Mouse (Mus musculus): ENCODE measurements around the gene Tbc1d10a. TPM values are rescaled to one million over a fixed set of nuclear protein-coding genes. Genes with fewer than 3 reads are reported as not detected.
A peak's percentile ranks its signal among the peaks of the same experiment; 100 is the strongest.

The Tbc1d10a gene
- polyA plus RNA-seq, 1 experiment from 2014 or later: 39.2 TPM

DNA sequence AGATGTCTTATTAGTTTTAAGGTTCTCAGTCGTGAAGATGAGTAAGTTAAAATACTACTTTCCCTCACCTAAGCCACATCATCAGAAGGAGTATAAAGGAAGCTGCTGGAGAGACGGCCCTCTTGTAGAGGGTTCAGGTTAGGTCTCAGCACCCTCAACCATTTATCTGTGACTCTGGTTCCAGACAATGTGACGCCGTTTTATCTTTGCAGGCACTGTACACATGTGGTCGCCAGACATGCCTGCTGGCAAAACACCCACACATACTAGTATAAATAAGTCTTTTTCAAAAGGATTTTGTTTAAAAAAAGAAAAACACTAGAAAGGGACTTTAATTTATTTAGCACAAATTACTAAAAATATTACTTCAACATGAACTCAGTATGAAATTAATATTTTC lies 30.9 kb upstream of the Tbc1d10a start:
- 46% methylated on average over 5 of the region's 5 CpGs for WGBS
- H3K27me3 ChIP-seq: no peaks in the 10 kb centered on the region
- H3K27ac ChIP-seq: no peak overlapping the region
- H3K9me3 ChIP-seq: no peaks in the 10 kb centered on the region
- H3K4me2 ChIP-seq: no peak overlapping the region
- peaks cover 23% of the 10 kb centered on the region for H3K4me1 ChIP-seq
- no peak for ATAC-seq (ENCODE audit: insufficient number of reproducible peaks, insufficient read depth, low FRiP score, low TSS enrichment, low read depth)
- 0 out of 2 replicates have a peak, but pooled peaks cover 5% of the 10 kb centered on the region for H3K36me3 ChIP-seq
- H3K4me3 ChIP-seq: no peak overlapping the region
- no peak overlapping the region for H3K9ac ChIP-seq

DNA sequence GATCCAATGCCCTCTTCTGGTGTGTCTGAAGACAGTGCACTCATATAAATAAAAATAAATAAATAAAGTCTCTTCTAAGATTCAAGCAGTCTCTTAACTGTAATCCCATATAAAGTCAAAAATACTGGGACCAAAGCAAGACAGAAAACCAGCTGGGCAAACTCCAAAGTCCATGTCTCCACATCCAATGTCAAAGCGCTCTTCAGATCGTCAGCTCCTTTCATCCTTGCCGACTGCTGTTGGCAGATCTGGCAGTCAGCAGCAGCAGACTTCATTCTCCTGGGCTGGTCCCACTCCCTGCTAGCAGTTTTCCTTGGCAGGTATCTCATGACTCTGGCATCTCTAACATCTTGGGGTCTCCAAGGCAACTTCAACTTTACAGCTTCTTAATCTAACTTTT lies 27.9 kb upstream of the Tbc1d10a start:
- H3K4me3 ChIP-seq: no peak overlapping the region
- no peak for ATAC-seq (ENCODE audit: insufficient number of reproducible peaks, insufficient read depth, low FRiP score, low TSS enrichment, low read depth)
- H3K9ac ChIP-seq: no peak overlapping the region
- no peaks in the 10 kb centered on the region for H3K27me3 ChIP-seq
- H3K36me3 ChIP-seq: peaks cover 25% of the 10 kb centered on the region
- WGBS: 94% methylated on average over 3 of the region's 3 CpGs
- peak overlapping the region; percentile 93; the same call in 1 of the 2 replicates for H3K4me2 ChIP-seq
- H3K4me1 ChIP-seq: peaks cover 48% of the 10 kb centered on the region
- H3K9me3 ChIP-seq: no peaks in the 10 kb centered on the region
- no peak overlapping the region for H3K27ac ChIP-seq

DNA sequence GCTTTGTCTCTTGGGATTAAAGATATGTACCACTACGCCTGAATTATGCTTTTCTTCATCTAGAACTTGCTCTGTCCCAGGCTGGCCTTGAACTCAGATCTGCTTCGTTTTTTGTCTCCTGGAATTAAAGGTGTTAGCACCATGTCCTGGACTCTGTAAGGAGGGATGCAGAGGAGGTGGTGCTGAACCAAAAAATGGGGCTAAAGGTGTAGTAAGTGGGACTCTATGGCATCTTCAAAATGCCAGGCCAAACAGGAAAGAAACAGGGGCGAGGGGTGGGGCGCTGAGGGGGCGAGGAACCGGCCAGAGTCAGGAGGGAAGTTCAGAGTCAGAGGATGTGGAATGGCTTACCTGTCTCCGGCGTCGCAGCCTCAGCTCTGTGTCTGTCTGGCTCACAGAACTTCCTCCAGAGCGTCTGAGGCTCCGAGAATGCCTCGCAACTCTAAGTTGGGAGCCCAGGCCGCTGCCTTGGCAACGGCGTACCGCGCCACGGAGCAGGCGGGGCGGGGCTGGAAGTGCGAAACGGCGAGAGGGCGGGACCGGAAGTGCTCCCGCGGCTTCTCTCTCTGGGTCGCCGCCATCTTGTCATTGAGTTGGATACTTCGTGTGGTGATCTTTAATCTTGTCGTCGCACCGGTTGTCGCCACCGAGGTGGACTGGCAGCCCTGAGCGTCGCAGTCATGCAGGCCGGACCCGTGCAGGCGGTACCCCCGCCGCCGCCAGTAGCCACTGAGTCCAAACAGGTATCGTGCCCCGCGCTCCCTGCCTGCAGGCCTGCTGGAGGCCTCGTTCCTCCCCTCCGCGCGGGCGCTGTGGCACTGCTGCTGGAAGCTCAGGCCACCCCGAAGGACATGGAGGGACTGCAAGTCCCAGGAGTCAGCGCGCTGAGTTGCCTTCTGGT lies 26.5 kb upstream of the Tbc1d10a start, which contains the start of the genes Ccdc157 and Sf3a1:
Ccdc157 (minus strand) TSS at position 486 of the 901 bp plus-strand sequence.
Sf3a1 (plus strand) TSS at position 543 of the 901 bp plus-strand sequence.
- peaks cover 61% of the 10 kb centered on the region for H3K4me1 ChIP-seq
- H3K27ac ChIP-seq: peak within 1 kb of the TSS; percentile 88
- peak within 1 kb of the TSS; percentile 93 for H3K9ac ChIP-seq
- peaks cover 38% of the 10 kb centered on the region for H3K36me3 ChIP-seq
- peak within 1 kb of the TSS; percentile 92 for H3K4me3 ChIP-seq
- WGBS: under 1% methylated on average over 54 of the region's 54 CpGs
- no peaks in the 10 kb centered on the region for H3K9me3 ChIP-seq
- H3K4me2 ChIP-seq: peak within 1 kb of the TSS; percentile 93
- ATAC-seq (ENCODE audit: insufficient number of reproducible peaks, insufficient read depth, low FRiP score, low TSS enrichment, low read depth): peak; percentile 91
- no peaks in the 10 kb centered on the region for H3K27me3 ChIP-seq

- Histone ChIP-seq H3K9me3 (no peaks in the 10 kb centered on the region), H3K27me3 (no peaks in the 10 kb centered on the region), H3K36me3 (peaks cover 46% of the 10 kb centered on the region), H3K4me2 (peak overlapping the region; percentile 93), H3K4me1 (peaks cover 67% of the 10 kb centered on the region), H3K27ac (peak overlapping the region; percentile 88), H3K9ac (peak overlapping the region; percentile 93), H3K4me3 (peak overlapping the region; percentile 92)
- no peak for ATAC-seq (ENCODE audit: insufficient number of reproducible peaks, insufficient read depth, low FRiP score, low TSS enrichment, low read depth)
- WGBS: 6% methylated on average over 15 of the region's 15 CpGs
Observed at GRCm38 (mm10) chr11:4160758-4161480, 25.7 kb upstream of the Tbc1d10a start.

GRCm38 (mm10) chr11:4164701-4165100 lies 21.9 kb upstream of the Tbc1d10a start:
- Histone ChIP-seq H3K4me3 (peak overlapping the region; percentile 3; the same call in 1 of the 2 replicates), H3K4me2 (peak overlapping the region; percentile 43), H3K9me3 (no peaks in the 10 kb centered on the region), H3K4me1 (peaks cover 45% of the 10 kb centered on the region), H3K27ac (peak overlapping the region; percentile 84), H3K9ac (peak overlapping the region; percentile 22; the same call in 1 of the 2 replicates), H3K36me3 (peaks cover 84% of the 10 kb centered on the region), H3K27me3 (no peaks in the 10 kb centered on the region)
- 33% methylated on average over 2 of the region's 2 CpGs for WGBS
- peak; percentile 74; the same call in 1 of the 2 replicates for ATAC-seq (ENCODE audit: insufficient number of reproducible peaks, insufficient read depth, low FRiP score, low TSS enrichment, low read depth)

DNA sequence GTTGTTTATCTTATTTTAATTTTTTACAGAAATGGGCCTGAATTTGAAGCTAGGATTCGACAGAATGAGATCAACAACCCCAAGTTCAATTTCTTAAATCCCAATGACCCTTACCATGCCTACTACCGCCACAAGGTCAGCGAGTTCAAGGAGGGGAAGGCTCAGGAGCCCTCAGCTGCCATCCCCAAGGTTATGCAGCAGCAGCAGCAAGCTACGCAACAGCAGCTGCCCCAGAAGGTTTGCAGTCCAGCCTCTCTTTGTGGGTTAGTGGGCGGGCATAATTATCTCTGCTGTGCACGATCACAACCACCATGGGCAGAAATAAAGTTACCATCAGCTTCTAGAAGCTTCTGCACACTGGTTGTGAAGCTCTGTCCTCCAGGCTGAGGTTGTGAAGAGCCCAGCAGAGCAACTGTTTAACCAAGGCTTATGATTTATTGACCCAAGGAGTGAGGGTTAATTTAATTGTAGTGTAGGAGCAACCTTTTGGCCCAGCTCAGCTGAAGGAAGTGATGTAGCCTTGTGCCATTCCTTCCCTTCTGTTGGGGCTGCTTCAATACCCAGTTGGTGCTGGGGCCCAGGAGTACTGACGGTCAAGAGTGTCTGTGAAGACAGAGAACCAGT lies 20.0 kb upstream of the Tbc1d10a start:
- no peaks in the 10 kb centered on the region for H3K27me3 ChIP-seq
- peaks cover 37% of the 10 kb centered on the region for H3K4me1 ChIP-seq
- no peak overlapping the region for H3K27ac ChIP-seq
- H3K4me2 ChIP-seq: no peak overlapping the region
- H3K4me3 ChIP-seq: no peak overlapping the region
- H3K36me3 ChIP-seq: peaks cover 97% of the 10 kb centered on the region
- WGBS: 91% methylated on average over 7 of the region's 7 CpGs
- no peak for ATAC-seq (ENCODE audit: insufficient number of reproducible peaks, insufficient read depth, low FRiP score, low TSS enrichment, low read depth)
- H3K9me3 ChIP-seq: no peaks in the 10 kb centered on the region
- H3K9ac ChIP-seq: no peak overlapping the region

DNA sequence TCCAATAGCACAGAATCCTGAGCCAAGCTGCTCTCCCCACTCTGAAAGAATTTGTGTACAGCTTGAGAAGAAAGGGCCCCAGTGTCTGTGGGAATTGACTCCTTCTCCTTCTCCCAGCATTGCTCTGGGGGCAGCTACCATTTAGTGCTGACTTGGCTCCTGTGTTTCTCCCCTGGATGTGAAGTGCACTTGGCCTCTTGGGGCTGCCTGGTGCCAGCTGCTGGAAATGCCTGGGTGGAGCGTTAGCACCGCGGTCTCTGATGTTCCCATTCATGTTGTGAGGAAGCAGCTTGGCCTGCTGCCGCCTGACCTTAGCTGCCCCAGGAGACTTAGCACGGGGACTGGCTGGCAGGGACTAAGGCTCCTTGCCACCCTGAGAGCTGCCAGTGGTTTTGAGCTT lies 12.0 kb upstream of the Tbc1d10a start:
- 87% methylated on average over 5 of the region's 5 CpGs for WGBS
- H3K4me1 ChIP-seq: no peaks in the 10 kb centered on the region
- no peak for ATAC-seq (ENCODE audit: insufficient number of reproducible peaks, insufficient read depth, low FRiP score, low TSS enrichment, low read depth)
- H3K4me2 ChIP-seq: no peak overlapping the region
- no peak overlapping the region for H3K9ac ChIP-seq
- H3K4me3 ChIP-seq: no peak overlapping the region
- no peak overlapping the region for H3K27ac ChIP-seq
- H3K9me3 ChIP-seq: no peaks in the 10 kb centered on the region
- peaks cover 100% of the 10 kb centered on the region for H3K36me3 ChIP-seq
- H3K27me3 ChIP-seq: no peaks in the 10 kb centered on the region

GRCm38 (mm10) chr11:4177716-4178115 lies 8.9 kb upstream of the Tbc1d10a start:
- Histone ChIP-seq H3K4me3 (no peak overlapping the region), H3K27ac (no peak overlapping the region), H3K9ac (no peak overlapping the region), H3K4me2 (no peak overlapping the region), H3K4me1 (no peaks in the 10 kb centered on the region), H3K27me3 (no peaks in the 10 kb centered on the region), H3K9me3 (no peaks in the 10 kb centered on the region), H3K36me3 (peaks cover 99% of the 10 kb centered on the region)
- ATAC-seq (ENCODE audit: insufficient number of reproducible peaks, insufficient read depth, low FRiP score, low TSS enrichment, low read depth): no peak
- WGBS: 92% methylated on average over 4 of the region's 4 CpGs

GRCm38 (mm10) chr11:4182061-4182460 lies 4.5 kb upstream of the Tbc1d10a start:
- H3K9ac ChIP-seq: no peak overlapping the region
- no peak overlapping the region for H3K4me2 ChIP-seq
- H3K4me1 ChIP-seq: 0 out of 2 replicates have a peak, but pooled peaks cover 2% of the 10 kb centered on the region
- no peak overlapping the region for H3K4me3 ChIP-seq
- 6% methylated on average over 1 of the region's 1 CpGs for WGBS
- H3K27me3 ChIP-seq: no peaks in the 10 kb centered on the region
- no peak overlapping the region for H3K27ac ChIP-seq
- H3K9me3 ChIP-seq: no peaks in the 10 kb centered on the region
- no peak for ATAC-seq (ENCODE audit: insufficient number of reproducible peaks, insufficient read depth, low FRiP score, low TSS enrichment, low read depth)
- H3K36me3 ChIP-seq: peaks cover 61% of the 10 kb centered on the region

DNA sequence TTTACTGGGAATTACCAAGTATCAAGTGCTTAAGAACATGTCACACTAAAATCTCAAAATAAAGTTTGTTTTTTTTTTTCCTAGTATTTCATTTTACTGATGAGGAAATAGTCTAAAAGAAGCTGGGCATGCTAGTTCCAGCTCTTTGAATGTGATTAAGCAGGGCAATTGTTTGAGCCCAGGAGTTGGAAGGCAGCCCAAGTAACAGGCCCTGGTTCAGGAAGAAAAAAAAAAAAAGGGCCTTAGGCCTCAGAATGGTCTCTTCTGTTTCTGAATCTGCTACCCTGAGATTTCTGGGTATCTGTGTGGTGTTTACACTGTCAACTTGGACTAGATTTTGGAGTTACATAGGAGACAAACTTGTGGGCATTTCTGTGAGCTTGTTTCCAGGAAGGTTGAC lies 3.1 kb upstream of the Tbc1d10a start:
- H3K4me2 ChIP-seq: no peak overlapping the region
- no peak overlapping the region for H3K9ac ChIP-seq
- no peak overlapping the region for H3K4me3 ChIP-seq
- peaks cover 16% of the 10 kb centered on the region for H3K4me1 ChIP-seq
- H3K27ac ChIP-seq: no peak overlapping the region
- H3K36me3 ChIP-seq: peaks cover 47% of the 10 kb centered on the region
- H3K27me3 ChIP-seq: no peaks in the 10 kb centered on the region
- no peaks in the 10 kb centered on the region for H3K9me3 ChIP-seq
- ATAC-seq (ENCODE audit: insufficient number of reproducible peaks, insufficient read depth, low FRiP score, low TSS enrichment, low read depth): no peak

DNA sequence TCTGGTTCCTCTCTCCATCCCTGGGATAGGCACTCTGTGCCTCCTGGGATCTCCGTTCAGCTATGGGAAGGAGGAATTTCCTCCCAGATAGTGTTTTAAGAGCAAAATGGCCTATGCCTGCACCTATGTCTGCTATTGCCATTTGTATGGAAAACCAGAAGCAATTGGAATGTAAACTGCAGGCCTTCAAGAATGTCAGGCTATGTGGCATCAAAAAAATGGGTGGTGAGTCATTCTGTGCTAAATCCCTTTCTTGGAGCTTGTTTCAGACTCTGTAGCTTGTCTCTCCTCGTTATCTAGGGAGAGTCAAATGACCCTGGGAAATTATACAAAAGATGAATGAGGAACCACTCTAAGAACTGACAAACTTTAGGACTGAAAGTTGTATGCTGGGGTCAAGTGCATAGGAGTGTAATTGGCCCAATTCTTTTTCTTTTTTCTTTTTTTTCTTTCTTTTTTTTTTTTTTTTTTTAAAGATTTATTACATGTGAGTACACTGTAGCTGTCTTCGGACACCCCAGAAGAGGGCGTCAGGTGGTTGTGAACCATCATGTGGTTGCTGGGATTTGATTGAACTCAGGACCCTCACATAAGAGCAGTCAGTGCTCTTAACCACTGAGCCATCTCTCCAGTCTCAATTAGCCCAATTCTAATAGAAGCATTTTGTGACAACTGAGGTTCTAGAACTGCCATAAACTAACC lies 2.2 kb upstream of the Tbc1d10a start:
- Histone ChIP-seq H3K4me3 (no peak overlapping the region), H3K9me3 (no peaks in the 10 kb centered on the region), H3K9ac (no peak overlapping the region), H3K36me3 (peaks cover 38% of the 10 kb centered on the region), H3K27ac (no peak overlapping the region), H3K27me3 (no peaks in the 10 kb centered on the region), H3K4me1 (peaks cover 21% of the 10 kb centered on the region), H3K4me2 (no peak overlapping the region)
- no peak for ATAC-seq (ENCODE audit: insufficient number of reproducible peaks, insufficient read depth, low FRiP score, low TSS enrichment, low read depth)
- 74% methylated on average over 4 of the region's 4 CpGs for WGBS

All from embryonic facial prominence, embryonic 13.5 days (tissue).